Mouse (Mus musculus) hindbrain, embryonic 15.5 days (tissue): ENCODE data around the gene Grm5. TPM values are rescaled to one million over a fixed set of nuclear protein-coding genes. Genes with fewer than 3 reads are reported as not detected.

ENCODE experiments used
- ATAC-seq: fragments of 200-750 bp; cut with Nextera tagmentation; 2 replicates; pipeline ENCODE4 v1.8.0; 2017; ENCODE audit warnings: low read depth, moderate number of reproducible peaks, moderate TSS enrichment; ENCODE audit not compliant: low FRiP score
- H3K27ac ChIP-seq: fragments of 300-500 bp; sonication (generic); replicated peaks from 2 replicates; pipeline ENCODE4 v1.5.1; 2015; ENCODE audit warnings: mild to moderate bottlenecking, inconsistent platforms
- H3K27me3 ChIP-seq: fragments of 300-500 bp; sonication (generic); 2 replicates; pipeline ENCODE4 v1.6.1; 2015; ENCODE audit warnings: control low read depth, inconsistent platforms
- H3K36me3 ChIP-seq: fragments of 300-500 bp; sonication (generic); 2 replicates; pipeline ENCODE4 v1.6.1; 2015; ENCODE audit warnings: control low read depth, inconsistent platforms
- H3K4me1 ChIP-seq: fragments of 300-500 bp; sonication (generic); replicated peaks from 2 replicates; pipeline ENCODE4 v1.6.1; 2015; ENCODE audit warnings: control low read depth, inconsistent platforms
- H3K4me2 ChIP-seq: fragments of 300-500 bp; sonication (generic); 2 replicates; pipeline ENCODE4 v1.6.1; 2015; ENCODE audit warnings: moderate library complexity, mild to moderate bottlenecking, inconsistent platforms
- H3K4me3 ChIP-seq: fragments of 300-500 bp; sonication (generic); 2 replicates; pipeline ENCODE4 v1.5.1; 2015; ENCODE audit warnings: mild to moderate bottlenecking, inconsistent platforms
- H3K9ac ChIP-seq: fragments of 300-500 bp; sonication (generic); 2 replicates; pipeline ENCODE4 v1.6.1; 2015; ENCODE audit warnings: inconsistent platforms
- H3K9me3 ChIP-seq: fragments of 300-500 bp; sonication (generic); 2 replicates; pipeline ENCODE4 v1.6.1; 2016; ENCODE audit warnings: control low read depth, inconsistent platforms
- WGBS: fragments of 180-500 bp; shearing (Covaris S2); methylation state at CpG from one replicate; pipeline ENCODE4 v1.1.7; 2015; 5-methylcytosine and 5-hydroxymethylcytosine counted together
- polyA plus RNA-seq: library from polyadenylated mRNA; unstranded; fragments of >200 nt; fragmentation: Nextera tagmentation; extraction: Ambion mirVana; gene quantifications from 2 replicates; pipeline ENCODE4 v1.2.1, GENCODE M21; 2015

The Grm5 gene
- polyA plus RNA-seq, 1 experiment from 2014 or later: 53.1 TPM

GRCm38 (mm10) chr7:87937415-87937814, 353.4 kb downstream of the Grm5 start:
- peaks cover 3% of the 10 kb centered on the region; the same call in 1 of the 2 replicates for H3K4me1 ChIP-seq
- no peaks in the 10 kb centered on the region for H3K36me3 ChIP-seq
- no peak overlapping the region for H3K4me2 ChIP-seq
- H3K27me3 ChIP-seq: no peaks in the 10 kb centered on the region
- no peak overlapping the region for H3K27ac ChIP-seq
- ATAC-seq: no peak
- H3K9me3 ChIP-seq: no peaks in the 10 kb centered on the region
- no peak overlapping the region for H3K9ac ChIP-seq
- 28% methylated on average over 1 of the region's 1 CpGs for whole genome bisulfite sequencing
- no peak overlapping the region for H3K4me3 ChIP-seq

DNA sequence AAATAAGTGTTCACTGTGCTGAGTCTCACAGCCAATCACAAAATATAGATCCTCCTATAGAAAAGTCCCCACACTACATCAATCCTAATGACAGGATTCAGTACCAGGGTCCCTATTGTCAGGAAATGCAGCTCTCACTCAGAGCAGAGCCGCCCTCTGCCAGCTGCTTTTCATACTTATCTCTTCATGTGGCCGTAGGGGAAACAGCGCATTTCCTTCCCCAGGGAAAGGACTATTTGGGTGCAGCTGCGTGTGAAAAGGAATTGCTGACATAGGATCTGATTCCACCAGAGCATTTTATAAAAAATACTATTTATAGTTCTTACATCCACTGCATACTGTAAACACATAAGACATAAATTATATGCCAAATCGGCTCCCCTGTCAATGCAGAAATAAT, 354.3 kb downstream of the Grm5 start:
- H3K9me3 ChIP-seq: no peaks in the 10 kb centered on the region
- no peak overlapping the region for H3K27ac ChIP-seq
- H3K27me3 ChIP-seq: no peaks in the 10 kb centered on the region
- peak; percentile 42; the same call in 1 of the 2 replicates for ATAC-seq
- H3K4me2 ChIP-seq: no peak overlapping the region
- no peak overlapping the region for H3K4me3 ChIP-seq
- no peak overlapping the region for H3K9ac ChIP-seq
- 23% methylated on average over 5 of the region's 5 CpGs for WGBS
- peaks cover 3% of the 10 kb centered on the region; the same call in 1 of the 2 replicates for H3K4me1 ChIP-seq
- no peaks in the 10 kb centered on the region for H3K36me3 ChIP-seq

GRCm38 (mm10) chr7:87950205-87950604, 366.2 kb downstream of the Grm5 start:
- Histone ChIP-seq H3K36me3 (no peaks in the 10 kb centered on the region), H3K4me3 (no peak overlapping the region), H3K4me2 (no peak overlapping the region), H3K27me3 (no peaks in the 10 kb centered on the region), H3K4me1 (no peaks in the 10 kb centered on the region), H3K9ac (no peak overlapping the region), H3K27ac (no peak overlapping the region), H3K9me3 (no peaks in the 10 kb centered on the region)
- ATAC-seq: no peak
- 98% methylated on average over 1 of the region's 1 CpGs for WGBS

DNA sequence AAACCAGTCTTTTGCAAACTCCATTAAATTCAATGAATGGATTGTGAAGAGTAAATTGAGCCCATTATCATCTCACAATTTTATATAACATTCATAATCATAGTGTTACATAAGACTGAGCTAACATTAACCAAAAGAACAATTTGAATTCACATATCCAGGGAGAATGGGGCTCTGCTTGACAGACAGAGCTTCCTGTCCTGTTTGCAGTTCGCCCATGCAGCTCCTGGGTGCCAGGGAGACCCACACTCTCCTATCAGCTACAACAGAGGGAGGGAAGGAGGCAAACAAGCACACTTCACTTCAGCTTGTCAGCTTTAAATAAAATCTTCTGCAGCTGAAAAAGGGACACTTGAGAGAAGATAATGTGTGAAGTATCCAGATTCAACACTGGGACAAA, 389.2 kb downstream of the Grm5 start:
- Histone ChIP-seq H3K4me2 (no peak overlapping the region), H3K9ac (no peak overlapping the region), H3K36me3 (no peaks in the 10 kb centered on the region), H3K9me3 (no peaks in the 10 kb centered on the region), H3K27ac (no peak overlapping the region), H3K4me3 (no peak overlapping the region), H3K4me1 (0 out of 2 replicates have a peak, but pooled peaks cover 3% of the 10 kb centered on the region), H3K27me3 (no peaks in the 10 kb centered on the region)
- ATAC-seq: no peak
- 50% methylated on average over 1 of the region's 1 CpGs for WGBS

- ATAC-seq: no peak
- Histone ChIP-seq H3K4me3 (no peak overlapping the region), H3K4me1 (0 out of 2 replicates have a peak, but pooled peaks cover 3% of the 10 kb centered on the region), H3K27me3 (no peaks in the 10 kb centered on the region), H3K27ac (peak overlapping the region; percentile 34; the same call in 1 of the 2 replicates), H3K9ac (no peak overlapping the region), H3K36me3 (no peaks in the 10 kb centered on the region), H3K4me2 (no peak overlapping the region), H3K9me3 (no peaks in the 10 kb centered on the region)
- WGBS: 64% methylated on average over 8 of the region's 8 CpGs
Observed at GRCm38 (mm10) chr7:87975041-87975440, 391.1 kb downstream of the Grm5 start.

- Histone ChIP-seq H3K27ac (no peak overlapping the region), H3K4me2 (no peak overlapping the region), H3K9me3 (no peaks in the 10 kb centered on the region), H3K9ac (no peak overlapping the region), H3K4me3 (no peak overlapping the region), H3K4me1 (no peaks in the 10 kb centered on the region), H3K36me3 (no peaks in the 10 kb centered on the region), H3K27me3 (no peaks in the 10 kb centered on the region)
- WGBS: 61% methylated on average over 2 of the region's 2 CpGs
- no peak for ATAC-seq
Observed at GRCm38 (mm10) chr7:87983494-87983893, 399.5 kb downstream of the Grm5 start.

- Histone ChIP-seq H3K4me1 (no peaks in the 10 kb centered on the region), H3K27ac (no peak overlapping the region), H3K27me3 (no peaks in the 10 kb centered on the region), H3K36me3 (no peaks in the 10 kb centered on the region), H3K4me2 (no peak overlapping the region), H3K4me3 (no peak overlapping the region), H3K9me3 (no peaks in the 10 kb centered on the region), H3K9ac (no peak overlapping the region)
- no peak for ATAC-seq
- WGBS: 88% methylated on average over 3 of the region's 3 CpGs
Observed at GRCm38 (mm10) chr7:88014451-88014850, 430.5 kb downstream of the Grm5 start.

DNA sequence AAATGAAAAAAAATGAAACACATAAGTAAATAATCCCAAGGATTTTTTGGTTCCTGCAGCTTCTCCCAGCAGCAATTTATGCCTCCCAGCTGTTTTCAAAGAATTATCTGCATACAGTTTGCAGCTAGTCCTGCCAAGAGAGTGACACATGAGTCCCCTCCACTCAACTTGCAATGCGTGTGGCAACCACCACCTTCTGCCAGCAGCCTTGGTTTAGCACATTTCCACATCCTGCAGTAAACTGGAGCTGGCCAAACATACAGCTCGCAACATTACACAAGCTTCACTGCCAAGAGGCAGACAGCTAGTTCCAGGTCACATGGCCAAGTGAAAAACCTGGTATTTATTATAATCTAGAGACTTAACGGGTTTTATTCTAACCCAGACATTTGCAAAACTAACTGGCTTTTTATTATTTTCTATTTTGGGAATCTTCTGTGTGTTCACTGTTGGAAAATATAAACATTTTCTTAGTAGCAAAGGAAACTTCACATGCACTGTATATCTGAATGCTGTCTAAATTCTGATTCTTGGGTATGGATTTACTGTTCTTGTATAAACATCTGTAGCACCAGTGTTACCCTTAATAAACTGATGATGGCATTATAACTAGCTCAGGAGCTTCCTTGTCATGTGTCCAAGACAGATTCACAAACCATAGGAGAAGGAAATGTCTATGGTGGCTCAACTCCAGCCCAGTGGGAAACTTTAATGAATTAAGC, 443.6 kb downstream of the Grm5 start:
- no peak overlapping the region for H3K27ac ChIP-seq
- no peaks in the 10 kb centered on the region for H3K36me3 ChIP-seq
- no peak overlapping the region for H3K4me2 ChIP-seq
- no peaks in the 10 kb centered on the region for H3K27me3 ChIP-seq
- no peak overlapping the region for H3K4me3 ChIP-seq
- no peaks in the 10 kb centered on the region for H3K4me1 ChIP-seq
- whole genome bisulfite sequencing: 64% methylated on average over 3 of the region's 3 CpGs
- no peaks in the 10 kb centered on the region for H3K9me3 ChIP-seq
- no peak overlapping the region for H3K9ac ChIP-seq
- 0 out of 2 replicates have a peak, but pooled peaks have one; percentile 59 for ATAC-seq

- H3K9ac ChIP-seq: no peak overlapping the region
- no peak overlapping the region for H3K27ac ChIP-seq
- no peak overlapping the region for H3K4me2 ChIP-seq
- no peak for ATAC-seq
- no peaks in the 10 kb centered on the region for H3K9me3 ChIP-seq
- no peaks in the 10 kb centered on the region for H3K27me3 ChIP-seq
- no peaks in the 10 kb centered on the region for H3K4me1 ChIP-seq
- no peaks in the 10 kb centered on the region for H3K36me3 ChIP-seq
- H3K4me3 ChIP-seq: no peak overlapping the region
Observed at GRCm38 (mm10) chr7:88047366-88047765, 463.4 kb downstream of the Grm5 start.

GRCm38 (mm10) chr7:88054224-88054938, 470.4 kb downstream of the Grm5 start:
- 75% methylated on average over 1 of the region's 1 CpGs for WGBS
- H3K36me3 ChIP-seq: no peaks in the 10 kb centered on the region
- no peak for ATAC-seq
- H3K9ac ChIP-seq: no peak overlapping the region
- H3K27me3 ChIP-seq: no peaks in the 10 kb centered on the region
- H3K9me3 ChIP-seq: no peaks in the 10 kb centered on the region
- no peak overlapping the region for H3K4me3 ChIP-seq
- H3K4me1 ChIP-seq: no peaks in the 10 kb centered on the region
- no peak overlapping the region for H3K4me2 ChIP-seq
- no peak overlapping the region for H3K27ac ChIP-seq

GRCm38 (mm10) chr7:88056438-88056837, 472.5 kb downstream of the Grm5 start:
- Histone ChIP-seq H3K9me3 (no peaks in the 10 kb centered on the region), H3K27ac (no peak overlapping the region), H3K36me3 (no peaks in the 10 kb centered on the region), H3K27me3 (no peaks in the 10 kb centered on the region), H3K4me2 (no peak overlapping the region), H3K4me3 (no peak overlapping the region), H3K9ac (no peak overlapping the region), H3K4me1 (no peaks in the 10 kb centered on the region)
- no peak for ATAC-seq
- 42% methylated on average over 2 of the region's 2 CpGs for WGBS

GRCm38 (mm10) chr7:88091115-88091514, 507.1 kb downstream of the Grm5 start:
- H3K9me3 ChIP-seq: no peaks in the 10 kb centered on the region
- H3K36me3 ChIP-seq: 0 out of 2 replicates have a peak, but pooled peaks cover 7% of the 10 kb centered on the region
- no peak overlapping the region for H3K27ac ChIP-seq
- H3K9ac ChIP-seq: no peak overlapping the region
- no peak overlapping the region for H3K4me2 ChIP-seq
- H3K4me1 ChIP-seq: no peaks in the 10 kb centered on the region
- ATAC-seq: no peak
- no peaks in the 10 kb centered on the region for H3K27me3 ChIP-seq
- no peak overlapping the region for H3K4me3 ChIP-seq
